Mouse (Mus musculus) left cerebral cortex, adult 11 months (tissue): ENCODE results near the gene Hpd.

Source experiments
- DNase-seq: peaks from one replicate; pipeline ENCODE4 v3.0.0; 2022; ENCODE audit warnings: low spot score

Gene Hpd

GRCm38 (mm10) chr5:123134875-123135382 lies 47.6 kb downstream of the Hpd start:
- no peak for DNase-seq

DNA sequence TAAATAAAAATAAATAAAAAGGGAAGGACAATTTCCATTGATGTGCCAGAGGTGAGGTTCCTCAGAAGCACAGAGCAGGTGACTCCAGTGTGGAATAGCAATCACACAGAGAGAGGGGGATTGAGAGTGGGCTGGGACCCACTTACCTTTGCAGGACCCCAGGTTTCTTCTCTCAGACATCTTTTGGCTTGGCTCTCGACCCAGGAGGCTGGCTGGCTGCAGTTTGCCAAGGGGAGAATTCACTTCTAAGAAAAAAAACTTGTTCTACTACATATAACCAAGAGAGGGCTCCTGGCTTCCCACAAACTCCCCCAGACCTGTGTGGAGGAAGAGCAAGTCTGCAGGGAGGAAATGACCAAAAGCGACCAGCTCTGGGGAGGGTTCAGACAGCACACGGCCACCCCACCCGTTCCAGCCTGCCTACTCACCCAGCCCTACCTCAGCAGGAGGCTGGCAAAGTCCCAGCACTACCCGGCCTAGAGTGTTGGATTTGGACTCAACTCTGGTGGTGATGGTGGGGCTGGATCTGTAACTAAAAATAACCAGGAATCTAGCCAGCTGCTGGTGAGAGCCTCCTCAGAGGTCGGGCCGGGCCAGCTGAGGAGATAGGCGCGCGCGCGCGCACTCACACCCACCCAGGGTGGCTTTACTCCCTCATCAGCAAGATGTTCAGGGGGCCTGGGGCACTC lies 48.2 kb downstream of the Hpd start:
- DNase-seq, result no peak

DNA sequence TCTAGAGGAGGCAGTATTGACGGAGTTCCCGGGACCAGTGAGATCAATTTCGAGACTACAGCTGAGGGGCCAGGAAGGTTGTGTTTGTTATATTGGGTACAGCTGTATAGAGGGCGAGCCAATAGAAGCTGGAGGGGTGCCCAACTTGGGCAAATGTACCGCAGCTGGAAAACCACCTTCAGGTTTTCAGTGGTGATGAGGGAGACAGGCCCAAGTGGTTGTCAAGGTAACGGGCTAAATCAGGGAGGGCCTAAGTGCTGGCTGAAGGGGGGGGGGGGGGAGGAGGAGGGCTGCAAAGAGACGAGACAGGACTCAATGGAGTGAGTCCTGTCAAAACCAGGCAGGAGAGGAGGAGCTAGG lies 48.8 kb downstream of the Hpd start:
- no peak for DNase-seq

GRCm38 (mm10) chr5:123133083-123133783 lies 49.3 kb downstream of the Hpd start:
- DNase-seq, result no peak

GRCm38 (mm10) chr5:123132308-123133071 lies 50.0 kb downstream of the Hpd start, which contains the start of gene Rhof:
TSS of gene Rhof (minus strand) at chr5:123132692.
- peak; percentile 80 for DNase-seq

- DNase-seq, result no peak
Measured at GRCm38 (mm10) chr5:123130814-123131148, 51.7 kb downstream of the Hpd start.

DNA sequence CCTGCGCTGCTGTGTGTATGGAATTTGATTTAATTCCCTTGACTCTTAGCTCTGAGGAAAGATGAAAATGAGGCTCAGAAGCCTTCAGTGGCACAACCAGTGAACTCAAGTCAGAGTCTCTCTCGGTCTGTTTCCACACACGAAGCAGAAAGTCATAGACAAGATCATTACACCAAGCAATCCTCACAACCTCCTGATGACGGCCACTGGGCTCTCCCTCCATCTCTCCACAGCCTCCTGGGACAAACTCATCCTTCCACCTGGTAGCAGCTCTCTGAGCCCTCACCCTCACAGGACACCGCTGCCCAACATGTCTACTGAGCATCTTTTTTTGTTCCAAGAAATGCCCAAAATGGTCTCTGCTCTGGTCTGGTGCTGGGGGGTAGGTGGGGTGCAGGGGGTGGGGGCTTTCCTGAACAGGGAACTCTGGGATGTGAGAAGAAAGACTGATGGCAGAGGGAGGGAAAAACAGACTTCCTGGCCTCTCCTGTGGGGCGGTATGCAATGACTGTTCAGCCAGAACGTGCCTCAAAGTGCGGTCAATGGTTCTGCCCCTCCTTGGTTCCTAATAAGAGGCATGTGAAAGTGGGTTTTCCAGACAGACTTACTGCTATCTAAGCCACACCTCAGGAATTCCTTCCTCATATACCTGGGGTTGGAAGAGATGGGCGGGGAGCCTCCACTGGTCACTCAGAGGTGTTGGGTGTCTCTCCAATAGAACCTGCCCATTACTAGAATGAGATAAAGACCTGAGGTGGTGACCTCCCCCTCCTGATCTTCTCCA lies 52.3 kb downstream of the Hpd start:
- no peak for DNase-seq

DNA sequence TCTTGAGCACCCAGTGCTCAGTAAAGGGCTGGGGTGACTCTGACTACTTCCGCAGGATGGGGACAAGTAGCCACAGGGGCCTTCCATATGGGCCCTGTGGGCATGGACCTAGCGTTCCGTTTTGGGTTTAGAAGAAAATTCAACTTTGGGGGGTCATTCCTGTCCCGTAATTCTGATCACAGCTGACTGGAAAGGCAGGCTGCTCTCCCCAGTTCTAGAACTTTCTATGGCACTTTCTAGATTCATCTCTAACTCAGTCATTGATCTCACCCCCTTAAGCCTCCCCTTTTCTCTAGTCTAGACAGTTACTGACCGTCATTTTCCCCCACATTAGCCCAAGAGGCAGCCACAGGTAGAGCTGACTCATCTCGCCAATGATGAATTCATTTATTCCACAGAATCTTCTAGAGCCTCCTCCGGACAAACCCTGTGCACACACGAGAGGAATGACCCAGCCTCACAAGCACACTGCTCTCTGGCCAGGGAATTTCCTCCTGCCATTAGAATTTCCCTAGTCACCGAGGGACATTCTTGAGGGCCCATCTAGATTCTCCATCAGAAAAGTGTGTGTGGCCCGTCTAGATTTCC lies 53.3 kb downstream of the Hpd start:
- no peak for DNase-seq

- DNase-seq, result no peak
Measured at GRCm38 (mm10) chr5:123128426-123129169, 53.9 kb downstream of the Hpd start.

DNA sequence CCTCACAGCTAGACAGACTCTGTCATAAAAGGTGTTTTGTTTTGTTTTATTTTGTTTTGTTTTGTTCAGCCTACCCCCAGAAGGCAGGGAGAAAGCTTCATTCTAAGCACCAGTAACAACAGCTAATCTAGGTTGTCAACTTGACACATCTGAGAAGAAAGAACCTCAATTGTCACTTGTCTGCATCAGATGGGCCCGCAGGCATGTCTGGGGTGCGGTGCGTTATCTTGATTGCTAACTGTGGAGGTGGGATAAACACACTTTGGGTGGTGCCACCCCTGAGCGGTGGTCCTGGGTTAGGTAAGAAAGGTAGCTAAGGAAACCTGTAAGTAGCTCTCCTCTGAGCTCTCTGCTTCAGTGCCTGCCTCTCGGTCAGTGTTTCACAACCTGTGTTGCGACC lies 55.5 kb downstream of the Hpd start:
- DNase-seq, result no peak

DNA sequence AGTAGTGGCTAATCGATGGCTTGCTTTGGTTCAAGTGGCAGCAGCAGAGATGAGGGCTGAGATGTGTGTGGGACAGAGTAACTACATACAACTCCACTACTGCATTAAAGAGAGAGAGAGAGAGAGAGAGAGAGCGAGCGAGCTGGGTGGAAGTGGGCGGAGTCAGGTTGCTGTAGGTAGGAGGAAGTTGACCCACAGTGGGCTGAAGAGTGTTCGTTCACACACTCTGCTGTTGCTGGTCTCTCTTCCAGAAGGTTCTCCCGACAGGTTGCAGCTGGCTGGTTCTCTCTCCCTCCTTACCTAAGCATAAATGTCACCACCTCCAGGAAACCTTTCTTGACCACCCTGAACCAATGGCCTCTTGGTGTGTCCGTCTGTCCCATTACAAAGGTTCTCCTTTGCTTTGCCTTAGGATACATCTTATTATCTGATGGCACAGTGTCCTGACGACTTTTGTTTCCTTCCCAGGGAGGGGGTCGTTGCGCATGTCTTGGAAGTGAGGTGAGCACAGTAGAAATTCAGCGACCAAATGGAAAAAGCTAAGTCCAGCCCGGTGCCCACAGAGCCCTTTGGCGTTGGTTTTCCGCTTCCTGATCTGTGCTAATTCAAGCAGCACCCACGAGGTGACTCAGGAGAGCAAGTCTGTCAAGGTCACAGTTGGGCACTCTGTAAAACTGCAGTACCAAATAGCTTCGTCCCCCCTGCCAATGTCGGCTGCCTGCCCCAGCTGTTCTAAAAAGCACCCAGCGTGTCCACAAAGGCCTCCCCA lies 56.7 kb downstream of the Hpd start:
- no peak for DNase-seq

DNA sequence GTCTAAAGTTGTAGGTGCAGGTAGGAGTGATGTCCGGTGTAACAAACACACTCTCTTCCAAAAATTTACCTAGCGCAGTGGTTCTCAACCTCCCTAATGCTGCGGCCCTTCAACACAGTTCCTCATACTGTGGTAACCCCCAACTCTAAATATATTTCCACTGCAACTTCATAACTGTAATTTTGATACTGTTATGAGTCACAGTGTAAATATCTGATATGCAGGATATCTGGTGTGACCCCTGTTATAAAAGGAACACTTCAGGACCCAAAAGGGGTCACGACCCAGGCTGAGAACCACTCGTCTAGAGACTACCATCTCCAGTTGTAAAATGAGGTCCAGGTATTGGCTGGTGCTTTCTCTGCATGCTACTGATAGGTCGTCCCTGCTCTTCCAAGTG lies 57.4 kb downstream of the Hpd start:
- DNase-seq, result no peak

GRCm38 (mm10) chr5:123122181-123122580 lies 60.3 kb downstream of the Hpd start:
- DNase-seq, result no peak
